Comparison of ENCODE assay signal across 9 mouse cellular contexts in the genomic region with DNA sequence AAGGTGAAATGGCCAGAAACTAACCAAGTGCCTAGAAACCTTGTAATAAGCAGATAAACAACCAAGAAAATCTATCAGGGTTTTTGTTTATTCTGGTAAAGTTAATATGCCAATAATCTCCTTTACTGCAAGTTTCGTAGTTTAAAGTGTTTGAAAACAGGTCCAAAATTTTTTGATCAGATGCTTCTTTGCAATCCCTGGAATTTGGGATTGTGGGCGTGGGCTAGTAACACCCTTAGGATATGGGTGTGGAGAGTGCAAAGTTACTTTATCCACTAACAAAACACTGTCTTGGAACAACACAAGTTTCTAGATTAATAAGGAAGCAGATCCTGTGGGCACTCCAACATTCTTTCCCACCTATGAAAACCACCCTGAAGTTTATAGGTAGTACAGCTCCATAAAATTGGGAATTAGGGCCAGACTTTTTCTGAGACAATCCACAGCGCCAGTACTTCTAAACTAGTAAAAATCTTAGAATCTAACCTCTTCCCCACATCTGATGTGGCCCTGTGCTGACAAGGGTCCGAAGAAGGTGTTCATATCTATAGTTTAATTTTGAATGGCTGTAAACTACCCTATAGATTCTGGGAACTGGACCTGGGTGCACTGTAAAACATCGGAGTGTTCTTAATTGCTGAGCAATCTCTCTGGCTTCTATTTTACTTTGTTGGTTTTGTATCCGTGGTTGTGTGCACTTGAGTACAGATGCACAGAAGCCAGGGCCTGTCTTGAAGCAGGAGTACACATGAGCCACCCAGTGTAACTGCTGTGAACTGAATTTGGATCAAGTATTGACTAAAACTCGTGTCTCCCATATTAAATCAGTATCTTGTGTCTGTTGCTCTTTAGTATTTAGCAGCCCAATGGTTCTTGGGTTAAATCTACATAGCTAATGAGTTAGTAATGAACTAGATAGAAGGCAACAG. TPM values are rescaled to one million over a fixed set of nuclear protein-coding genes. Genes with fewer than 3 reads are reported as not detected.
DNase-seq lines count a peak whose midpoint lies in the region; TF ChIP-seq lines count a peak whose summit lies in the region.
"Had no signal": no experiment of that assay in that cellular context is flagged by ENCODE, and none has a peak within 500 bp of the region (broad histone marks: within the 10 kb centered on the region; RNA-seq: fewer than 3 reads in every experiment).

No protein-coding gene starts in this region.

- no peaks in the 10 kb centered on the region for H3K27me3 ChIP-seq in heart, adult 2 months (ENCODE audit: control insufficient read depth, insufficient read depth, low read length)
- H3K27me3 ChIP-seq in MEL (ENCODE audit: control insufficient read depth in 1 of 2, insufficient read depth in 2 of 2, low read length in 2 of 2) = no peaks in the 10 kb centered on the region
- no peaks in the 10 kb centered on the region for H3K27me3 ChIP-seq in hindbrain, embryonic 10.5 days (ENCODE audit: insufficient read depth, poor library complexity, severe bottlenecking)
- H3K27me3 ChIP-seq: Patski had no signal

- H3K36me3 ChIP-seq in heart, adult 2 months (ENCODE audit: control insufficient read depth, insufficient read depth, low read length) = peaks cover 20% of the 10 kb centered on the region
- H3K36me3 ChIP-seq in MEL (ENCODE audit: control insufficient read depth in 1 of 2, insufficient read depth in 2 of 2, low read length in 2 of 2) (peaks cover 13 to 54% of the 10 kb centered on the region in 2 experiments), macrophage (ENCODE audit: inconsistent target) (peaks cover 10% of the 10 kb centered on the region)
- peaks cover 59% of the 10 kb centered on the region for H3K36me3 ChIP-seq in hindbrain, embryonic 10.5 days

- no peak; the same call in 1 of the 2 replicates for TF ChIP-seq RAD21 in MEL (IDR thresholded peaks at IDR 0.05; ENCODE audit: low read depth, low read length)

- H3K9ac ChIP-seq in heart, adult 2 months (ENCODE audit: low read depth, low read length) = peak overlapping the region; percentile 84
- H3K9ac ChIP-seq in MEL (ENCODE audit: control insufficient read depth, low read depth, low read length, poor library complexity, severe bottlenecking) = peak overlapping the region; percentile 81

- TF ChIP-seq CTCF in heart, adult 2 months (IDR thresholded peaks at IDR 0.05) = no peak
- no peak for TF ChIP-seq CTCF in MEL (IDR thresholded peaks at IDR 0.05 in 2 of 3, conservative IDR thresholded peaks at IDR 0.05 in 1 of 3; ENCODE audit: control insufficient read depth in 1 of 3, insufficient read depth in 1 of 3, low read depth in 2 of 3, low read length in 3 of 3, poor library complexity in 1 of 3, severe bottlenecking in 1 of 3)

- peak overlapping the region; percentile 77 for H3K4me3 ChIP-seq in heart, adult 2 months
- peak overlapping the region; percentile 54 to 76 for H3K4me3 ChIP-seq in MEL (ENCODE audit: control insufficient read depth in 1 of 2, insufficient read depth in 1 of 2, low read depth in 2 of 2, low read length in 2 of 2)
- H3K4me3 ChIP-seq in hindbrain, embryonic 10.5 days = peak overlapping the region; percentile 68
- H3K4me3 ChIP-seq in macrophage (ENCODE audit: inconsistent target) = peak overlapping the region; percentile 79

- peaks cover 15% of the 10 kb centered on the region for H3K4me1 ChIP-seq in heart, adult 2 months (ENCODE audit: control insufficient read depth, insufficient read depth, low read length)
- H3K4me1 ChIP-seq in MEL (ENCODE audit: control insufficient read depth in 1 of 2, insufficient read depth in 2 of 2, low read length in 2 of 2) = peaks cover 14 to 31% of the 10 kb centered on the region in 2 experiments
- peaks cover 46% of the 10 kb centered on the region for H3K4me1 ChIP-seq in hindbrain, embryonic 10.5 days (replicated peaks)

- no peaks in the 10 kb centered on the region for H3K9me3 ChIP-seq in MEL (replicated peaks; ENCODE audit: insufficient read depth, low read length)
- no peaks in the 10 kb centered on the region for H3K9me3 ChIP-seq in hindbrain, embryonic 10.5 days

- 8% methylated on average over 7 of the region's 7 CpGs for WGBS in heart, adult 2 months
- WGBS in hindbrain, embryonic 10.5 days = 26% methylated on average over 7 of the region's 7 CpGs
- WGBS in macrophage (ENCODE audit: missing documents) = 4% methylated on average over 7 of the region's 7 CpGs

- intact Hi-C loops in heart, adult 2 months (cut with DNase I) = no loop called here
- intact Hi-C loops in heart, postnatal 25 days (cut with DNase I) = no loop called here

- TF ChIP-seq POLR2A in heart, adult 2 months (IDR thresholded peaks at IDR 0.05; ENCODE audit: insufficient read depth, low read depth, low read length) = no peak
- TF ChIP-seq POLR2A in MEL (IDR thresholded peaks at IDR 0.05; ENCODE audit: control insufficient read depth in 1 of 2, insufficient read depth in 1 of 2, low read depth in 1 of 2, low read length in 2 of 2, poor library complexity in 1 of 2) = no peak

- peaks cover 2% of the 10 kb centered on the region for H3K79me2 ChIP-seq in heart, adult 2 months (replicated peaks; ENCODE audit: control insufficient read depth, insufficient read depth, low read length)
- H3K79me2 ChIP-seq in MEL (ENCODE audit: control insufficient read depth, insufficient read depth, low read length, poor library complexity) (peaks cover 65% of the 10 kb centered on the region), macrophage (ENCODE audit: inconsistent target) (peaks cover 79% of the 10 kb centered on the region)

- no peak for DNase-seq in heart, adult 2 months
- DNase-seq in heart, postnatal 25 days (ENCODE audit: low spot score) = no peak
- peak; percentile 67 for DNase-seq in MEL (ENCODE audit: low read depth, low spot score)
- DNase-seq in hindbrain, embryonic 10.5 days (ENCODE audit: low spot score) = no peak
- no peak for DNase-seq in testis, postnatal 10 days (ENCODE audit: low spot score)
- DNase-seq in gastrocnemius, adult 18-20 months (ENCODE audit: low spot score) = no peak
- no peak for DNase-seq in spleen, postnatal 10 days (ENCODE audit: low spot score in 2 of 2)

- TF ChIP-seq EP300 in heart, adult 2 months (IDR thresholded peaks at IDR 0.05; ENCODE audit: insufficient read depth, low read depth, low read length) = no peak
- 0 out of 4 replicates have a peak, but pooled peaks of 1 of the 2 experiments have one; percentile 20 for TF ChIP-seq EP300 in MEL (IDR thresholded peaks at IDR 0.05; ENCODE audit: low read depth in 1 of 2, low read length in 2 of 2)

- peak overlapping the region; percentile 92 for H3K27ac ChIP-seq in heart, adult 2 months
- H3K27ac ChIP-seq in MEL (ENCODE audit: control insufficient read depth, low read depth, low read length) (peak overlapping the region; percentile 71), macrophage (peak overlapping the region; percentile 53)
- peak overlapping the region; percentile 92 for H3K27ac ChIP-seq in hindbrain, embryonic 10.5 days

RNA-seq across cellular contexts. Expression of gene Ppat, which starts 1.0 kb away (rescaled TPM):
- 10 to 100 TPM; 13.3 to 17.6 TPM for total RNA-seq in heart, adult 2 months (2021)
- 5.5 and 9.9 TPM in 2 replicates for polyA plus RNA-seq in heart, adult 2 months (2012; rRNA removed)
- 10 to 100 TPM; 12.2 to 15.5 TPM for total RNA-seq in heart, postnatal 25 days (2021)
- 153 and 180 TPM in 2 replicates for total RNA-seq in MEL (2012; rRNA removed)
- polyA plus RNA-seq in MEL (2012; ENCODE audit: insufficient read depth in 1 of 2, insufficient read length in 2 of 2, low read depth in 1 of 2, low replicate concordance in 2 of 2, missing spikeins in 1 of 2) (100 to 1,000 TPM; 103 to 110 TPM), macrophage (2018) (5.5 to 17.3 TPM (median 7.5 TPM) in 3 replicates)
- polyA plus RNA-seq in hindbrain, embryonic 10.5 days (2016; fragmentation: Nextera tagmentation; extraction: Ambion mirVana) = 28.0 and 49.3 TPM in 2 replicates
- 1 to 10 TPM in 23 of 26 experiments, under 1 TPM in 3; 0.34 to 4.6 (median 2.1) TPM for total RNA-seq in macrophage (2018; cell fraction: chromatin; rRNA removed)
- total RNA-seq in macrophage (2018; cell fraction: cytosol; rRNA removed) = 1 to 10 TPM; 3.2 to 7.0 (median 6.1) TPM
- 10 to 100 TPM in 1 of 26 experiments, 1 to 10 TPM in 25; 1.5 to 13.6 (median 3.8) TPM for total RNA-seq in macrophage (2018; cell fraction: nucleus; rRNA removed)
- total RNA-seq in gastrocnemius, adult 18-20 months (2021) = 10 to 100 TPM; 21.5 to 23.7 TPM

RNA-seq across cellular contexts. Expression of gene Paics, which starts 1.3 kb away (rescaled TPM):
- total RNA-seq in heart, adult 2 months (2021) = 100 to 1,000 TPM; 140 to 158 TPM
- 78.3 and 124 TPM in 2 replicates for polyA plus RNA-seq in heart, adult 2 months (2012; rRNA removed)
- total RNA-seq in heart, postnatal 25 days (2021) = 100 to 1,000 TPM; 138 to 159 TPM
- total RNA-seq in MEL (2012; rRNA removed) = 434 TPM in 2 replicates
- polyA plus RNA-seq in MEL (2012; ENCODE audit: insufficient read depth in 1 of 2, insufficient read length in 2 of 2, low read depth in 1 of 2, low replicate concordance in 2 of 2, missing spikeins in 1 of 2) (100 to 1,000 TPM; 222 to 266 TPM), macrophage (2018) (77.7 to 138 TPM (median 78.9 TPM) in 3 replicates)
- polyA plus RNA-seq in hindbrain, embryonic 10.5 days (2016; fragmentation: Nextera tagmentation; extraction: Ambion mirVana) = 337 and 446 TPM in 2 replicates
- total RNA-seq in macrophage (2018; cell fraction: chromatin; rRNA removed) = 10 to 100 TPM in 19 of 26 experiments, 1 to 10 TPM in 7; 4.0 to 44.6 (median 15.3) TPM
- total RNA-seq in macrophage (2018; cell fraction: cytosol; rRNA removed) = 10 to 100 TPM; 44.5 to 84.7 (median 60.3) TPM
- total RNA-seq in macrophage (2018; cell fraction: nucleus; rRNA removed) = 10 to 100 TPM; 10.7 to 59.5 (median 21.6) TPM
- 100 to 1,000 TPM; 135 to 144 TPM for total RNA-seq in gastrocnemius, adult 18-20 months (2021)

RNA-seq across cellular contexts. Expression of gene Srp72, which starts 22.1 kb away (rescaled TPM):
- 10 to 100 TPM; 51.5 to 56.2 TPM for total RNA-seq in heart, adult 2 months (2021)
- 16.3 and 37.5 TPM in 2 replicates for polyA plus RNA-seq in heart, adult 2 months (2012; rRNA removed)
- 10 to 100 TPM; 52.7 to 59.6 TPM for total RNA-seq in heart, postnatal 25 days (2021)
- total RNA-seq in MEL (2012; rRNA removed) = 76.7 and 87.1 TPM in 2 replicates
- 100 to 1,000 TPM; 140 to 231 TPM for polyA plus RNA-seq in MEL (2012; ENCODE audit: insufficient read depth in 1 of 2, insufficient read length in 2 of 2, low read depth in 1 of 2, low replicate concordance in 2 of 2, missing spikeins in 1 of 2)
- 68.9 and 74.9 TPM in 2 replicates for polyA plus RNA-seq in hindbrain, embryonic 10.5 days (2016; fragmentation: Nextera tagmentation; extraction: Ambion mirVana)
- 100 to 1,000 TPM; 134 to 236 (median 194) TPM for total RNA-seq in macrophage (2018; cell fraction: chromatin; rRNA removed)
- 10 to 100 TPM; 56.6 to 76.4 (median 63.2) TPM for total RNA-seq in macrophage (2018; cell fraction: cytosol; rRNA removed)
- 100 to 1,000 TPM in 18 of 26 experiments, 10 to 100 TPM in 8; 78.6 to 166 (median 121) TPM for total RNA-seq in macrophage (2018; cell fraction: nucleus; rRNA removed)
- polyA plus RNA-seq in macrophage (2018) = 62.3 to 120 TPM (median 71.9 TPM) in 3 replicates
- 10 to 100 TPM; 42.6 to 50.3 TPM for total RNA-seq in gastrocnemius, adult 18-20 months (2021)

RNA-seq across cellular contexts. Expression of gene Aasdh, which starts 47.1 kb away (rescaled TPM):
- total RNA-seq in heart, adult 2 months (2021) = 10 to 100 TPM; 12.7 to 16.2 TPM
- 19.9 and 31.8 TPM in 2 replicates for polyA plus RNA-seq in heart, adult 2 months (2012; rRNA removed)
- 10 to 100 TPM; 14.4 to 15.4 TPM for total RNA-seq in heart, postnatal 25 days (2021)
- total RNA-seq in MEL (2012; rRNA removed) = 23.4 and 26.5 TPM in 2 replicates
- polyA plus RNA-seq in MEL (2012; ENCODE audit: insufficient read depth in 1 of 2, insufficient read length in 2 of 2, low read depth in 1 of 2, low replicate concordance in 2 of 2, missing spikeins in 1 of 2) (10 to 100 TPM in 1 of 2 experiments, not detected in 1; 20.7 TPM), macrophage (2018) (2.9 to 8.2 TPM (median 7.4 TPM) in 3 replicates)
- polyA plus RNA-seq in hindbrain, embryonic 10.5 days (2016; fragmentation: Nextera tagmentation; extraction: Ambion mirVana) = 17.6 and 23.3 TPM in 2 replicates
- 100 to 1,000 TPM in 1 of 26 experiments, 10 to 100 TPM in 25; 17.6 to 103 (median 53.9) TPM for total RNA-seq in macrophage (2018; cell fraction: chromatin; rRNA removed)
- 1 to 10 TPM; 2.1 to 8.2 (median 4.8) TPM for total RNA-seq in macrophage (2018; cell fraction: cytosol; rRNA removed)
- total RNA-seq in macrophage (2018; cell fraction: nucleus; rRNA removed) = 10 to 100 TPM in 25 of 26 experiments, 1 to 10 TPM in 1; 8.7 to 65.7 (median 35.5) TPM
- total RNA-seq in gastrocnemius, adult 18-20 months (2021) = 10 to 100 TPM; 10.6 to 12.1 TPM

RNA-seq across cellular contexts. Expression of gene Arl9, which starts 51.5 kb away (rescaled TPM):
- not detected for total RNA-seq in heart, adult 2 months (2021)
- not detected in 2 replicates for polyA plus RNA-seq in heart, adult 2 months (2012; rRNA removed)
- total RNA-seq in heart, postnatal 25 days (2021) = not detected
- 0.85 and 1.7 TPM in 2 replicates for total RNA-seq in MEL (2012; rRNA removed)
- polyA plus RNA-seq in MEL (2012; ENCODE audit: insufficient read depth in 1 of 2, insufficient read length in 2 of 2, low read depth in 1 of 2, low replicate concordance in 2 of 2, missing spikeins in 1 of 2) (1 to 10 TPM in 1 of 2 experiments, not detected in 1; 1.6 TPM), macrophage (2018) (not detected in 3 replicates)
- polyA plus RNA-seq in hindbrain, embryonic 10.5 days (2016; fragmentation: Nextera tagmentation; extraction: Ambion mirVana) = not detected in 2 replicates
- total RNA-seq in macrophage (2018; cell fraction: chromatin; rRNA removed) = not detected
- total RNA-seq in macrophage (2018; cell fraction: cytosol; rRNA removed) = not detected
- total RNA-seq in macrophage (2018; cell fraction: nucleus; rRNA removed) = not detected
- not detected for total RNA-seq in gastrocnemius, adult 18-20 months (2021)
